Mouse (Mus musculus): ENCODE results near the gene Rtn4rl1. TPM values are rescaled to one million over a fixed set of nuclear protein-coding genes. Genes with fewer than 3 reads are reported as not detected.

The Rtn4rl1 gene
- 12.4 and 16.5 TPM in 2 replicates for polyA plus RNA-seq (2015; fragmentation: Nextera tagmentation; extraction: Ambion mirVana)

DNA sequence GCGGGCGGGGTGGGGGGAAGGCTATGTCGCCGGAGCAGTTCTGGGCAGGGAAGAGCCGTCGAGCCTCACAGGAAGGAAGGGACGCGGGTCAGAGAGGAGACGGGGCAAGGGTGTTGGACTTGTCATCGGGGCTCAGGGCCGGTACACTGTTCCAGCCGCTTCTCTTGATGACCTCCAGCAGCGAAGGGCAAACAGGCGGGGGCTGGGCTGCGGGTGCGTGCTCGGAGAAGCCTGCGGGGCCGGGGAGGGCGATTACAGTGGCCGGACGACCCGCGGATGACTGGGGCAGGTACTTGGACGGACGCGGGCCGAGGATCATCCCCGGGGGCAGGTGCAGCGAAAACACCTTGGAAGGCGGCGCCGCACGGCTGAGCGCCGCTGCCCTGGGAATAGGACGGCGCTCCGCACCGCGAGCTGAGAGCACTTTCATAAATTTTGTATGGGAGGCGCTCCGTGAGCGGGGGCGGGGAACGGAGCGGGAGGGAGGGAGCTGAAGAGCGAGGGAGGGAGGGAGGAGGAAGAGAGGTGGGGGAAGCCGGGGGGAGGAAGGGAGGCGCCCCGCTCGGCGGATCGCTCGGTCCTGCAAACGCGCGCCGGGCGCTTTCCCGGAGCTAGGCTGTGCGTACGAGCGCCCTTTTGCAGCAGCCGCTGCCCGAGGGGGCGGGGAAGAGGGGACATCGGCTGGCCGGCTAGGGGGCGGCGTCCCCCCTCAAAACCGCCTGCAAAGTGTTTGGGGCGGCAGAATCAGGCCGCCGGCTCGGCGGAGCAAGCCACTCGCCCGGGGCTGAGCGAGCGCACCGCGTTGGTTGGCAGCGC lies at the start of gene Rtn4rl1:
TSS of gene Rtn4rl1 (plus strand) at position 528 of the 816 bp plus-strand sequence.
- Histone ChIP-seq H3K9ac (peak within 1 kb of the TSS; percentile 78), H3K36me3 (no peaks in the 10 kb centered on the region), H3K27ac (replicated peaks) (peak within 1 kb of the TSS; percentile 59), H3K9me3 (no peaks in the 10 kb centered on the region), H3K4me1 (replicated peaks) (peaks cover 66% of the 10 kb centered on the region), H3K27me3 (peaks cover 62% of the 10 kb centered on the region), H3K4me3 (peak within 1 kb of the TSS; percentile 61), H3K4me2 (peak within 1 kb of the TSS; percentile 69)
- peak; percentile 15 for ATAC-seq (ENCODE audit: low read depth)
- WGBS: under 1% methylated on average over 62 of the region's 84 CpGs

- Histone ChIP-seq H3K4me2 (no peak overlapping the region), H3K36me3 (peaks cover 37% of the 10 kb centered on the region), H3K4me3 (no peak overlapping the region), H3K9ac (no peak overlapping the region), H3K9me3 (no peaks in the 10 kb centered on the region), H3K27ac (replicated peaks) (0 out of 2 replicates have a peak overlapping the region, but pooled peaks have one; percentile 49), H3K4me1 (replicated peaks) (peaks cover 52% of the 10 kb centered on the region), H3K27me3 (no peaks in the 10 kb centered on the region)
- 84% methylated on average over 2 of the region's 2 CpGs for WGBS
- no peak for ATAC-seq (ENCODE audit: low read depth)
These were observed 47.7 kb upstream of the Rtn4rl1 start for GRCm38 (mm10) chr11:75145841-75146240.

DNA sequence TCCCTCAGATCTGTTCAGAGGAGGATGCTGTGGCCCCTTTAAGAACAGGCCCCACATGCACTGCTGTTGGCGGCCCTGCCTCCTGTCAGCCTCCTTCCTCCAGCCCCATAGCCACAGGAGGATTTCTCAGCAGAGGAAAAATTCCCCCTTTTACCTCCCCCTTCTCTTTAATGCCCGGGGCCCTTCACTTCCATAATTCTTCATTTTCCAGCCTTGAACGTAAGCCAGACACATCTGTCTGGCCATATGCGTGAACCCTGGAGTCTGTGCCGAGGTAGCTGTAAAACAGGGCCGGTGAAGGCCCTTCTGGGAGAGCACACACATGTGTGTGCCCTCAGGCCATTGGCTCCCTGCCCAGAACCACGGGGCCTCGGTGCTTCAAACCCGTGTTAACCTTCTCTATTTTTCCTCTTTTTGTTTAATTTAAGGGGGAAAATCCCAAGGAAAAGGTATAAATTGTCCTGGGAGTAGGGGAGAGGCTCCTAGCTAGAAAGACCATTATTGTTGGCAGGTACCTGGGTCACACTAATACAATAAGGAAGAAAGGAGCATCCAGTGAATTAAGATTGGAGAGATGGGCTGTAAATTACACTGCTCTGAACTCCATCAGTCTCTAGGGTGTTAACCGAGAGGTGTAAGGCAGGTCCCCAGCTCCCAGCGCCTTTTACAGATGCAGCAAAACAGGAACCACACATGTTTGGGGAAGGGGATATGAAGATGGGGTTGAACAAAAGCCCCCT lies 46.3 kb upstream of the Rtn4rl1 start:
- peak overlapping the region; percentile 54 for H3K9ac ChIP-seq
- 0 out of 2 replicates have a peak overlapping the region, but pooled peaks have one; percentile 7 for H3K4me2 ChIP-seq

GRCm38 (mm10) chr11:75147846-75148168 lies 45.8 kb upstream of the Rtn4rl1 start:
- Histone ChIP-seq H3K4me3 (no peak overlapping the region), H3K4me2 (0 out of 2 replicates have a peak overlapping the region, but pooled peaks have one; percentile 7)

More for the DNA sequence above, 46.3 kb upstream of the Rtn4rl1 start:
- ATAC-seq (ENCODE audit: low read depth): peak; percentile 92
- Histone ChIP-seq H3K27me3 (no peaks in the 10 kb centered on the region), H3K4me3 (no peak overlapping the region), H3K9me3 (no peaks in the 10 kb centered on the region), H3K4me1 (replicated peaks) (peaks cover 39% of the 10 kb centered on the region), H3K27ac (replicated peaks) (peak overlapping the region; percentile 93), H3K36me3 (peaks cover 37% of the 10 kb centered on the region)
- WGBS: 11% methylated on average over 11 of the region's 11 CpGs

DNA sequence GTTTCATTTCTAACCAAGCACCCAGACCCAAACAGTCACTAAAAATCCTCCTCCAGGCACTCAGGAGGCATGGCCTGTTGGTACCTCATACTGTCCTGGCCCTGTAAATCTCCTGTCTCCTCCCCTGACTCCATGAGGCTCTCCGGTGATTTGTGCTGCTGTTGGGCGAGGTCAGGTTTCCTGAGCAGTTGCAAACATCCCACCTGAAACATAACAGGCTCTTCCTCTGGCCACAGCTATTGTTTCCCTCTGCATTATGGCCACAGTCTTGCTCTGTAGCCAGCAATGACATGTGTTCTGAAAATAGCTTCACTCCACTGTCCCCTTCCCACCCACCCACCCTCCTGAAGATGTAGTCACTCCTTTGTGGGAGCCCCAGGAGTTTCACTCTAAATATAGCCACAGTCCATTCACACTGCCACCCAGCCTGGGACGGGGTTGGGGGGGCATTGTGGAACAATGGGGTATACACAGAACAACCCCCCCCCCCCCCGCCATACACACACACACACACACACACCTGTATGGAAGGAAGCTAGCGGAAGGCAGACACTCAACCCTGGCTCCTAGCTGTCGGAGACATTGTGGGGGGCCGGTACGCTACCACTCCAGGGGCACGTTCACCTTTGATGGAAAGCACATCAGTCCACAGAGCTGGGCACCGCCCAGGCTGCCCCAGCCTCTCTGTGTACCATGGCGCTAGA lies 45.1 kb upstream of the Rtn4rl1 start:
- H3K4me3 ChIP-seq: no peak overlapping the region
- H3K27ac ChIP-seq (replicated peaks): peak overlapping the region; percentile 93
- H3K9ac ChIP-seq: no peak overlapping the region
- H3K4me2 ChIP-seq: no peak overlapping the region
- 86% methylated on average over 11 of the region's 11 CpGs for WGBS
- no peaks in the 10 kb centered on the region for H3K9me3 ChIP-seq
- H3K36me3 ChIP-seq: peaks cover 27% of the 10 kb centered on the region
- no peak for ATAC-seq (ENCODE audit: low read depth)
- H3K27me3 ChIP-seq: no peaks in the 10 kb centered on the region
- peaks cover 39% of the 10 kb centered on the region for H3K4me1 ChIP-seq (replicated peaks)

More at GRCm38 (mm10) chr11:75147846-75148168, 45.8 kb upstream of the Rtn4rl1 start:
- Histone ChIP-seq H3K4me1 (replicated peaks) (peaks cover 39% of the 10 kb centered on the region), H3K27me3 (no peaks in the 10 kb centered on the region), H3K9ac (peak overlapping the region; percentile 54; the same call in 1 of the 2 replicates), H3K27ac (replicated peaks) (peak overlapping the region; percentile 93), H3K36me3 (peaks cover 34% of the 10 kb centered on the region), H3K9me3 (no peaks in the 10 kb centered on the region)
- ATAC-seq (ENCODE audit: low read depth): peak; percentile 85
- 24% methylated on average over 3 of the region's 3 CpGs for WGBS

GRCm38 (mm10) chr11:75150346-75150745 lies 43.2 kb upstream of the Rtn4rl1 start:
- WGBS: 95% methylated on average over 1 of the region's 1 CpGs
- peaks cover 11% of the 10 kb centered on the region for H3K36me3 ChIP-seq
- no peaks in the 10 kb centered on the region for H3K27me3 ChIP-seq
- no peaks in the 10 kb centered on the region for H3K9me3 ChIP-seq
- no peak overlapping the region for H3K4me3 ChIP-seq
- H3K27ac ChIP-seq (replicated peaks): no peak overlapping the region
- ATAC-seq (ENCODE audit: low read depth): no peak
- H3K9ac ChIP-seq: no peak overlapping the region
- H3K4me1 ChIP-seq (replicated peaks): peaks cover 37% of the 10 kb centered on the region
- no peak overlapping the region for H3K4me2 ChIP-seq

DNA sequence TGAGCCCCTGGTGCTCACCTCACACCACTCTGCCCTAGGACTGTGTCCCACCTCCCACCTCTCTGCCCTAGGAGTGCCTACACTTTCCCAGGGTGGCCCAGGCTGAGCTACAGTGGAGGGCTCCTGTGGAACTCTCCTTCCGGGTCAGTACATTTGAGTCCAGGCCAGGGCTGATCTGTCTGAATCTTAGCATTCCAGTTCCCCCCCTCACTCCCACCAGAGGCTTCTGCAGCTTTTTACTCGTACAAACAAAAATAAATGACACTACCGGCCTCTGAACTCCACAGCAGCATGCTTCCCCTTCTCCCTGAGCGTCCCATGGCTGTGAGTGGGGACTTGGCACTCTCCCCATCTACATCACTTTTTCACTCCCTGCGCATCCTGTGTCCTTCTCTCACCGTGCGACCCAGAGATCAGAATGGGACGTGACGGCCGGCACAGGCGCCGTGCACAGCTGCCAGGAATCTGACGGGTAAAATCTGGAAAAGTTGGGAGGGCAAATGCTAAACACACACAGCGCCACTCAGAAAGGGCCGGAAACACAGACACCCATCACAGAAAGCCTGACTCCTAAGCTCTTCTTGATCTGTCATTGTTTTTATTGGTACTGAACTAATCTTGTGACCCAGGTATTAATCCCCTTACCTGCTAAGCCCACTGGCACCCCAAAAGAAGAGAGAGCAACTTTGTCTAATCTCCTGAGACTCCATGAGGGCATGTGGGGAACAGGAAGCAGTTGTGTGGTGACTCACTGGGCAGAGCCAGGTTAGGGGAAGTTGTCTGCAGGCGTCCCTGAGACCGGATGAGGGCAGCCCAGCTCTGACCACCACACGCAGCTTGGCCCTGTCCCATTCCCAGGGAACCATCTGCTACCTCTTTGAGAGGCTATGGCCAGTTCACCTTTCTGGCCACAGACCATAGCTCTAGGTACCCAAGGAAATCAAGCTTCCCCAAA lies 40.7 kb upstream of the Rtn4rl1 start:
- no peaks in the 10 kb centered on the region for H3K9me3 ChIP-seq
- no peaks in the 10 kb centered on the region for H3K27me3 ChIP-seq
- peaks cover 17% of the 10 kb centered on the region for H3K36me3 ChIP-seq
- ATAC-seq (ENCODE audit: low read depth): no peak
- 82% methylated on average over 18 of the region's 18 CpGs for WGBS
- no peak overlapping the region for H3K9ac ChIP-seq
- H3K4me1 ChIP-seq (replicated peaks): peaks cover 35% of the 10 kb centered on the region
- H3K4me2 ChIP-seq: no peak overlapping the region
- no peak overlapping the region for H3K4me3 ChIP-seq
- peak overlapping the region; percentile 49 for H3K27ac ChIP-seq (replicated peaks)

GRCm38 (mm10) chr11:75154053-75154585 lies 39.5 kb upstream of the Rtn4rl1 start:
- Histone ChIP-seq H3K4me1 (replicated peaks) (peaks cover 24% of the 10 kb centered on the region), H3K27ac (replicated peaks) (no peak overlapping the region)
- no peak for ATAC-seq (ENCODE audit: low read depth)

GRCm38 (mm10) chr11:75155985-75156384 lies 37.6 kb upstream of the Rtn4rl1 start:
- Histone ChIP-seq H3K9ac (no peak overlapping the region), H3K9me3 (no peaks in the 10 kb centered on the region), H3K4me1 (replicated peaks) (peaks cover 24% of the 10 kb centered on the region), H3K27ac (replicated peaks) (no peak overlapping the region), H3K4me3 (no peak overlapping the region), H3K36me3 (peaks cover 35% of the 10 kb centered on the region), H3K27me3 (no peaks in the 10 kb centered on the region), H3K4me2 (no peak overlapping the region)
- ATAC-seq (ENCODE audit: low read depth): no peak
- WGBS: 71% methylated on average over 6 of the region's 6 CpGs

More at GRCm38 (mm10) chr11:75154053-75154585, 39.5 kb upstream of the Rtn4rl1 start:
- Histone ChIP-seq H3K9me3 (no peaks in the 10 kb centered on the region), H3K4me3 (no peak overlapping the region), H3K36me3 (peaks cover 22% of the 10 kb centered on the region), H3K4me2 (no peak overlapping the region), H3K9ac (no peak overlapping the region), H3K27me3 (no peaks in the 10 kb centered on the region)
- 73% methylated on average over 6 of the region's 6 CpGs for WGBS

DNA sequence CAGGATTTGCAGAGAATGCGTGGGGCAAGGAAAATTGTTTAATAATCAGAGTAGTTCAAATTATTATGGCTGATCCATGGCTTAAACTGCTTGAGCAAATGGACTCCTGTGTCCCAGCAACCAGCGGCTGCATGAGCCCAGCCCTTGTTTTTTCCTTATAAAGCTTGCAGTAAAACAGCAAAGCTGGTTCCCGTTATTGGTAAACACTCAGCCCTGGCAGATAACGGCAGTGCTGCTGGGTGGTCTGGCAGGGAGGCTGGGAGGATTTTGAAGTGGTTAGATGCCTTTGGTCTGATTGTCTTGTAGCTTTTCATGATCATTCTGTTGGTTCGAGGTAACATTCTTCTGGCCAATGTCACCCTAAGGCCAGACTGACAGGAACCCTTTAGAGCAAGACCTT lies 37.2 kb upstream of the Rtn4rl1 start:
- Histone ChIP-seq H3K27ac (replicated peaks) (0 out of 2 replicates have a peak overlapping the region, but pooled peaks have one; percentile 9), H3K4me3 (no peak overlapping the region)

GRCm38 (mm10) chr11:75157037-75157436 lies 36.5 kb upstream of the Rtn4rl1 start:
- Histone ChIP-seq H3K4me2 (no peak overlapping the region), H3K9ac (no peak overlapping the region), H3K27me3 (no peaks in the 10 kb centered on the region), H3K27ac (replicated peaks) (0 out of 2 replicates have a peak overlapping the region, but pooled peaks have one; percentile 9), H3K4me1 (replicated peaks) (peaks cover 29% of the 10 kb centered on the region), H3K36me3 (peaks cover 45% of the 10 kb centered on the region), H3K4me3 (no peak overlapping the region), H3K9me3 (no peaks in the 10 kb centered on the region)
- WGBS: 51% methylated on average over 4 of the region's 4 CpGs
- ATAC-seq (ENCODE audit: low read depth): no peak

More for the DNA sequence above, 37.2 kb upstream of the Rtn4rl1 start:
- Histone ChIP-seq H3K9me3 (no peaks in the 10 kb centered on the region), H3K36me3 (peaks cover 39% of the 10 kb centered on the region), H3K4me1 (replicated peaks) (peaks cover 26% of the 10 kb centered on the region), H3K9ac (no peak overlapping the region), H3K27me3 (no peaks in the 10 kb centered on the region), H3K4me2 (no peak overlapping the region)
- 78% methylated on average over 5 of the region's 5 CpGs for WGBS
- ATAC-seq (ENCODE audit: low read depth): no peak

All from neural tube, embryonic 13.5 days (tissue).